Mouse (Mus musculus) myocyte (in vitro differentiated cells): ENCODE results near the gene Ces3a. TPM values are rescaled to one million over a fixed set of nuclear protein-coding genes. Genes with fewer than 3 reads are reported as not detected.

Source experiments
- H3K27me3 ChIP-seq: one replicate; pipeline ENCODE4 v1.6.1; 2011; ENCODE audit not compliant: control insufficient read depth, insufficient read depth, insufficient read length
- H3K36me3 ChIP-seq: one replicate; pipeline ENCODE4 v1.6.1; 2011; ENCODE audit not compliant: control insufficient read depth, insufficient read depth
- H3K4me2 ChIP-seq: one replicate; pipeline ENCODE4 v1.6.1; 2011; ENCODE audit warnings: low read depth, control low read depth
- H3K4me3 ChIP-seq: one replicate; pipeline ENCODE4 v1.5.1; 2011; ENCODE audit warnings: mild to moderate bottlenecking, control low read depth, moderate library complexity
- H3K79me2 ChIP-seq: one replicate; pipeline ENCODE4 v1.6.1; 2011; ENCODE audit not compliant: control insufficient read depth, insufficient read depth
- H3ac ChIP-seq: one replicate; pipeline ENCODE4 v1.6.1; 2011; ENCODE audit not compliant: control insufficient read depth, insufficient read length
- CEBPB ChIP-seq: IDR thresholded peaks from 2 replicates; pipeline ENCODE4 v1.6.1; 2011; ENCODE audit warnings: mild to moderate bottlenecking, moderate library complexity; ENCODE audit not compliant: poor library complexity, insufficient read depth, severe bottlenecking
- E2F4 ChIP-seq: IDR thresholded peaks from one replicate; pipeline ENCODE4 v1.6.1; 2011; ENCODE audit warnings: mild to moderate bottlenecking, control low read depth, moderate library complexity; ENCODE audit not compliant: insufficient read depth
- MAX ChIP-seq: IDR thresholded peaks from one replicate; pipeline ENCODE4 v1.6.1; 2011; ENCODE audit warnings: low read depth, mild to moderate bottlenecking, control low read depth
- MYOD1 ChIP-seq, 3 experiments: IDR thresholded peaks; one replicate each; pipeline ENCODE4 v1.6.1; 2011; ENCODE audit warnings: control low read depth in 2 of 3, low read depth in 2 of 3, mild to moderate bottlenecking in 2 of 3, moderate library complexity in 1 of 3; ENCODE audit not compliant: insufficient read length in 2 of 3, control insufficient read depth in 1 of 3
- MYOG ChIP-seq, 3 experiments: IDR thresholded peaks; one replicate each; pipeline ENCODE4 v1.6.1; 2011; ENCODE audit warnings: control low read depth in 2 of 3, low read depth in 2 of 3, mild to moderate bottlenecking in 2 of 3; ENCODE audit not compliant: insufficient read length in 2 of 3, control insufficient read depth in 1 of 3, insufficient read depth in 1 of 3
- POLR2A ChIP-seq: IDR thresholded peaks from one replicate; pipeline ENCODE4 v1.6.1; 2011; ENCODE audit warnings: low read depth, mild to moderate bottlenecking, control low read depth, moderate library complexity; ENCODE audit not compliant: insufficient read length
- POLR2AphosphoS2 ChIP-seq: IDR thresholded peaks from one replicate; pipeline ENCODE4 v1.6.1; 2011; ENCODE audit warnings: low read depth, control low read depth; ENCODE audit not compliant: insufficient read length
- REST ChIP-seq: IDR thresholded peaks from one replicate; pipeline ENCODE4 v1.6.1; 2011; ENCODE audit warnings: mild to moderate bottlenecking, control low read depth, moderate library complexity; ENCODE audit not compliant: insufficient read depth, insufficient read length
- SRF ChIP-seq: IDR thresholded peaks from one replicate; pipeline ENCODE4 v1.6.1; 2011; ENCODE audit warnings: low read depth; ENCODE audit not compliant: control insufficient read depth, insufficient read length
- TCF12 ChIP-seq: IDR thresholded peaks from one replicate; pipeline ENCODE4 v1.6.1; 2011; ENCODE audit warnings: mild to moderate bottlenecking, control low read depth; ENCODE audit not compliant: poor library complexity, insufficient read depth, severe bottlenecking
- TCF3 ChIP-seq: IDR thresholded peaks from one replicate; pipeline ENCODE4 v1.6.1; 2011; ENCODE audit warnings: low read depth, control low read depth; ENCODE audit not compliant: insufficient read length
- USF1 ChIP-seq: IDR thresholded peaks from one replicate; pipeline ENCODE4 v1.6.1; 2011; ENCODE audit warnings: low read depth, mild to moderate bottlenecking, control low read depth, moderate library complexity
- polyA plus RNA-seq: library from polyadenylated mRNA; unstranded; fragments of >200 nt; fragmentation: generic; extraction: Trizol; gene quantifications from one replicate; pipeline ENCODE4 v1.2.1, GENCODE M21; 2012; ENCODE audit warnings: missing spikeins

Gene Ces3a
- polyA plus RNA-seq, 1 experiment, result not detected

- Histone ChIP-seq H3ac (no peak overlapping the region), H3K4me3 (no peak overlapping the region), H3K36me3 (no peaks in the 10 kb centered on the region), H3K27me3 (peaks cover 5% of the 10 kb centered on the region), H3K79me2 (no peaks in the 10 kb centered on the region), H3K4me2 (no peak overlapping the region)
- TF ChIP-seq POLR2A (no peak), SRF (no peak)
Observed at GRCm38 (mm10) chr8:105068971-105069370, 20.6 kb downstream of the Ces3a start.

GRCm38 (mm10) chr8:105076601-105077000 lies 28.2 kb downstream of the Ces3a start:
- no peaks in the 10 kb centered on the region for H3K36me3 ChIP-seq
- H3K4me3 ChIP-seq, result no peak overlapping the region
- H3K79me2 ChIP-seq, result no peaks in the 10 kb centered on the region
- TF ChIP-seq MAX, result no peak
- no peak for TF ChIP-seq USF1
- no peak for TF ChIP-seq TCF12
- TF ChIP-seq POLR2AphosphoS2, result no peak
- no peak for TF ChIP-seq REST
- no peak for TF ChIP-seq POLR2A
- TF ChIP-seq SRF, result no peak
- no peak for TF ChIP-seq MYOG (IDR thresholded peaks at IDR 0.05; ENCODE audit: control insufficient read depth in 1 of 3, insufficient read depth in 1 of 3, insufficient read length in 2 of 3, low read depth in 2 of 3)
- no peak for TF ChIP-seq CEBPB
- TF ChIP-seq E2F4, result no peak
- TF ChIP-seq MYOD1 (IDR thresholded peaks at IDR 0.05; ENCODE audit: control insufficient read depth in 1 of 3, insufficient read length in 2 of 3, low read depth in 2 of 3), result no peak
- no peak for TF ChIP-seq TCF3
- no peak overlapping the region for H3ac ChIP-seq
- no peak overlapping the region for H3K4me2 ChIP-seq
- H3K27me3 ChIP-seq, result peaks cover 5% of the 10 kb centered on the region

GRCm38 (mm10) chr8:105077071-105077470 lies 28.7 kb downstream of the Ces3a start:
- H3ac ChIP-seq, result no peak overlapping the region
- peaks cover 5% of the 10 kb centered on the region for H3K27me3 ChIP-seq
- no peaks in the 10 kb centered on the region for H3K79me2 ChIP-seq
- no peaks in the 10 kb centered on the region for H3K36me3 ChIP-seq
- no peak overlapping the region for H3K4me2 ChIP-seq
- no peak overlapping the region for H3K4me3 ChIP-seq
- TF ChIP-seq REST, result no peak

GRCm38 (mm10) chr8:105078591-105078990 lies 30.2 kb downstream of the Ces3a start:
- Histone ChIP-seq H3K4me2 (no peak overlapping the region), H3K79me2 (no peaks in the 10 kb centered on the region), H3ac (no peak overlapping the region), H3K4me3 (no peak overlapping the region), H3K27me3 (no peaks in the 10 kb centered on the region), H3K36me3 (no peaks in the 10 kb centered on the region)
- no peak for TF ChIP-seq SRF
- no peak for TF ChIP-seq USF1
- no peak for TF ChIP-seq POLR2A
- TF ChIP-seq MAX, result no peak
- TF ChIP-seq E2F4, result no peak
- TF ChIP-seq REST, result no peak
- TF ChIP-seq TCF3, result no peak
- no peak for TF ChIP-seq POLR2AphosphoS2
- TF ChIP-seq TCF12, result no peak
- TF ChIP-seq MYOG (IDR thresholded peaks at IDR 0.05; ENCODE audit: control insufficient read depth in 1 of 3, insufficient read depth in 1 of 3, insufficient read length in 2 of 3, low read depth in 2 of 3), result no peak
- TF ChIP-seq CEBPB, result no peak

- no peak for TF ChIP-seq REST
- no peak for TF ChIP-seq USF1
- TF ChIP-seq CEBPB, result no peak
- no peak for TF ChIP-seq SRF
- no peak for TF ChIP-seq TCF12
- no peak for TF ChIP-seq POLR2A
- TF ChIP-seq POLR2AphosphoS2, result no peak
- no peak for TF ChIP-seq TCF3
- no peak for TF ChIP-seq MYOD1 (IDR thresholded peaks at IDR 0.05; ENCODE audit: control insufficient read depth in 1 of 3, insufficient read length in 2 of 3, low read depth in 2 of 3)
- TF ChIP-seq MYOG (IDR thresholded peaks at IDR 0.05; ENCODE audit: control insufficient read depth in 1 of 3, insufficient read depth in 1 of 3, insufficient read length in 2 of 3, low read depth in 2 of 3), result no peak
- no peak for TF ChIP-seq E2F4
- TF ChIP-seq MAX, result no peak
- Histone ChIP-seq H3K36me3 (no peaks in the 10 kb centered on the region), H3K4me2 (no peak overlapping the region), H3ac (no peak overlapping the region), H3K4me3 (no peak overlapping the region), H3K27me3 (no peaks in the 10 kb centered on the region), H3K79me2 (no peaks in the 10 kb centered on the region)
Observed at GRCm38 (mm10) chr8:105080814-105081336, 32.5 kb downstream of the Ces3a start.
